Mouse (Mus musculus): ENCODE results near the gene Frmd4a.
A peak's percentile ranks its signal among the peaks of the same experiment; 100 is the strongest.

Frmd4a gene

DNA sequence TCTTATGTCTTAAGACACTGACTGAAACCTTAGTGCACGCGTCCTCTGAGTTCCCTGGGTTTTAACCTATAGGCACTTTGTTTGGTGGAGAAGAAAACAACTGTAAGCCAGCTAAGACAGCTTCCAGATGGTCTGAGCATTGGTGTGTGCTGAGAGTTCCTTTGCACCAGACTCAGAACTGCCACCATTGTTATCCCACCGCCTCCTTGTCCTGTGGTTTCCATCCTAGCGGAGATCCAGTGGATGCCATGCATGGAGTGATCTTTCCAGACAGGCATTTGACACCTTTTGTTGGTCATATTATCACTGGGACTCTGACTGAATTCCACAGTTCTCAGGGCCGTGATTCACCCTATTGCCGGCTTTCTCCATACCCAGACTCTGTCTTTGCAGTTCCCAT lies 205.8 kb downstream of the Frmd4a start:
- no peak for TF ChIP-seq GATA4 (IDR thresholded peaks at IDR 0.05; ENCODE audit: insufficient replicate concordance, low read length)

DNA sequence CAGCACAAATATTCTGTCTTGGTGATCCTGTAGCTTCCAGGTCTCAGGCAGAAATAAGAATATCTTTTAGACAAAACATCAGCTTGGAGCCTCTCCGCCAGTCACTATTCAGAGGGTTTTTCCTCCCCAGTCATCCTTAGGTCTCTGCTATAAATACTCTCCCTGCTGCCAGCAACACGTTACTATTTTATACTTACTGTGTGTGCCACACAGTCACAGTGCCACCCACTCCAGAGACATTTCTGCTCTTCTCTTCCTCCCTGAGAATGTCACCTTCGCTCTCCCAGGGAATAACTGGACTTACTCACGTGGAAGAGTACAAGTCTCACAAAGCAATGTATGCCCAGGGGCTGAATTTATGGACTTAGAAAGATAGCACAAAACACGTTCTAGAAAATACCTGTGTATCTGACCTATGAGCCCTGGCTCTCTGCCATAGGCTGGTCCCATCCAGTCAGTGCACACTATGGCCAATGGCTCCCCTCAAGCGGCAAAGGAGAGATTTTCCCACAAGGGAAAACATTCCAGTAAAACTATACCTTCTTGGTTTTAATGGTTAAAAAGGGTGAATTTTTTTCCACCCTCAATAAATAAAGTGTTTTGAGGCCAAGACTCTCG lies 209.5 kb downstream of the Frmd4a start:
- TF ChIP-seq GATA4 (IDR thresholded peaks at IDR 0.05; ENCODE audit: insufficient replicate concordance, low read length) = no peak

DNA sequence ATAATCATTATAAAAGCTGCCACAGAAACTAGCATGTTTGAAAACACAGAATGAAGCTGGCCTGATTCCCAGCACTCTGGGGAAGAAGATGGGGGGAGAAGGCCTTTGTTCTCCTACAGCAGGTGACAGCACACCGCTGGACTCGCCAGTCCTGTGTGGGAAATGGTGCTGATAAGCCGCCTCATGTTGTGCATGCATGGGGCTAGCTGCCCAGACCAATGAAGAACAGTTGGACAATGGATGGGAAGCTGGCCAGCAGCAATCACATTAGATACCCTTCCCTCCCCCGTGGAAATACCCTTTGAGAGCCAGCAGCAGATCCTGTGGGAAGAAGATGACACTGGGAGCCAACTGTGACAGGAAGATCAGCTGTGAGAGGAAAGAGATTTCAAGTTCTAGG lies 210.0 kb downstream of the Frmd4a start:
- peak; percentile 94; the same call in 1 of the 2 replicates for TF ChIP-seq GATA4 (IDR thresholded peaks at IDR 0.05; ENCODE audit: insufficient replicate concordance, low read length)

DNA sequence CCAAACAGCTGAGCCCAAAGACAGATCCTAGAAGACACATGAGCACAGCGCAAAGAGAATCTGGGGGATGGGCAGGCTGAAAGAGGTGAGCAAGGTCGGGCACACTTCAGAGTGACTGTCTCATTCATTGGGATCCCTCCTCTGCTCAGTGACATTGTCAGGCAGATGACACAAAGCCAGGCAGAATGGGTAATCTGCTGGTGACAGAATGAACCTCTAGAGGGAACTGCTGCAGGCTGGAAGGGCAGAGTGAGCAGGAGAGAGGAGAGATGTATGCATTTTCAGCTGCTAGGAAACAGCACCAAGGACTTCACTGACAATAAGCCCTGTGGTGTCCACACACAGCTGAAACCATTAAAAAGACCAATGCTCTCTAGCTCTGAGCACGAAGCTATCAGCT lies 211.0 kb downstream of the Frmd4a start:
- TF ChIP-seq GATA4 (IDR thresholded peaks at IDR 0.05; ENCODE audit: insufficient replicate concordance, low read length) = no peak

DNA sequence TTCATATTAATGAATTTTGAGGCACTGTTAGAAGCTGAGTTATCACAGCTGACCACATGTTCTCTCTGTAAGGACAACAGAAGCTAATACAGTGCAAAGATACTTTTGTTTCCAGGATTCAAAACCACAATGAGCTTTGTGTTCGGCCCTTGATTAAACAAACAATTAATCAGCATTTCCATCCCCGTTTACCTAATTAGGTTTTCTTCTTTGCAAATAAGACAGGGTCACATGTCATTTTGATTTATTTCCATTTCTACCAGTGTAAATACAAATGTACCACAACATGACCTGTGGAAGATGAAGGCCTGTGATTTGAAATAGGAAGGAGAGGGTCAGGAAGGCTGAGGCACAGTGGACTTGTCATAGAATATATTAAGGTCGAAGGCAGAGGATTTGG lies 214.8 kb downstream of the Frmd4a start:
- TF ChIP-seq GATA4 (IDR thresholded peaks at IDR 0.05; ENCODE audit: insufficient replicate concordance, low read length) = no peak

DNA sequence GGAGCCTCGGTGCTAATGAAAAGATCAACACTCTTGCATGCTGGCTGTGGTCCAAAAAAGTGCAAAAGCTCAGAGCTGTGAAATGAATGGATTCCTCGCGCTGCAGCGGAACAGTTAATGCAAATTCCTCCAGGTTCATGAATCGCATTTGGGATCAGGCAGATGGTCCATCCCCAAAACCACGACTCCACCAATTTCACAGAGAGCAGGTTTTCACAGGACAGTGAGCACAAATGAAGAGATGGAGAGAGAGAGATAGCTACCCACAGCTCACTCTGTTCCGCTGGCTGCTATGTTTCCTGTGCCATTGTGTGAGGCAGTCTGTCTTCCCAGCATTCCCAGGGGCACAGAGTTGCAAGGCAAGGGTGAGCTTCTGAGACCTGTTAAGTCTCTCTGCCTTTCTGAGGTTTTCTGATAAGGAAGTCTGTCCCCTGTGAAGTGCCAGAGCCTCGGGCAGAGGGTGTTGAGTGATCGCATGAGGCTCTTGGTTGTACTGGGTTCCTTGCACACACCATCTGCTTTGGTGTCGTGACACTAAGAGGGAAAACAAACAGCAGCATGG lies 215.3 kb downstream of the Frmd4a start:
- no peak for TF ChIP-seq GATA4 (IDR thresholded peaks at IDR 0.05; ENCODE audit: insufficient replicate concordance, low read length)

DNA sequence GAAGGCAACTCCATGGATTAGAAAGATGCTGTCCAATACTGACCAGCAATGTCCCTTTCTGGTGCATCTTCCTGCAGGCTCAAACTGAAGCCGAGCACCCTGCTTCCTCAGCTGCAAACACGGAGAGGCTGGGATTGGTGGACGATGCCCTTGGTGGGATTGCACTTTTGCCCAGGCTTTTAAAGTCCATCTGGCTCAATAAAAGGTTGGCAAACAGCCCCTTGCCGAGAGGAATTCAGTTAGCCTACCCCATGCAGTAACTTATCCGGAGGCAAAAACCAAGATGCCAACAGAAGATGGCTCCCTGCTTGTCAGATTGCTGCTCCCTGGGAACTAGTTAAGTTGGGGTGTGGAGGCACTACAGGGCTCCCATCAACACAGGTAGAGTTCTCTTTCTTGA lies 220.2 kb downstream of the Frmd4a start:
- no peak for TF ChIP-seq GATA4 (IDR thresholded peaks at IDR 0.05; ENCODE audit: insufficient replicate concordance, low read length)

DNA sequence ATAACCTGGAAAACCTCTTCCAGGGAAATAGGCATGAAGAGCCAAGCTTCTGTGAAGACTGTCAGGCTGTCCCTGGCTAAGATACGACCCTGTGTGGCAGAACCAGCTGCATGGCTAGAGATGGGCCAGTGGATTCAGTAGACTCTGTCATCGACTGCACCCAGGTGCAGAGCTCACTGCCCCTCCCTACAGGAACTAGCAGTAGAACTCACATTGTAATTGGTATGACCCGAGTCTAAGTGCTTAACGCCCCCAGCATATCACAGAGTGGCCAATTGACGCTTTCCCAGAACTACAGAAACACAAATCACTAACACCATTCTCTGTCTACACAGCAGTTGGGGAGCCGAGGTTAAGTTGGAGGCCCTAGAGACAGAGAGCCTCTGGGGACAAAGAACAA lies 232.2 kb downstream of the Frmd4a start:
- TF ChIP-seq GATA4 (IDR thresholded peaks at IDR 0.05; ENCODE audit: insufficient replicate concordance, low read length) = no peak

DNA sequence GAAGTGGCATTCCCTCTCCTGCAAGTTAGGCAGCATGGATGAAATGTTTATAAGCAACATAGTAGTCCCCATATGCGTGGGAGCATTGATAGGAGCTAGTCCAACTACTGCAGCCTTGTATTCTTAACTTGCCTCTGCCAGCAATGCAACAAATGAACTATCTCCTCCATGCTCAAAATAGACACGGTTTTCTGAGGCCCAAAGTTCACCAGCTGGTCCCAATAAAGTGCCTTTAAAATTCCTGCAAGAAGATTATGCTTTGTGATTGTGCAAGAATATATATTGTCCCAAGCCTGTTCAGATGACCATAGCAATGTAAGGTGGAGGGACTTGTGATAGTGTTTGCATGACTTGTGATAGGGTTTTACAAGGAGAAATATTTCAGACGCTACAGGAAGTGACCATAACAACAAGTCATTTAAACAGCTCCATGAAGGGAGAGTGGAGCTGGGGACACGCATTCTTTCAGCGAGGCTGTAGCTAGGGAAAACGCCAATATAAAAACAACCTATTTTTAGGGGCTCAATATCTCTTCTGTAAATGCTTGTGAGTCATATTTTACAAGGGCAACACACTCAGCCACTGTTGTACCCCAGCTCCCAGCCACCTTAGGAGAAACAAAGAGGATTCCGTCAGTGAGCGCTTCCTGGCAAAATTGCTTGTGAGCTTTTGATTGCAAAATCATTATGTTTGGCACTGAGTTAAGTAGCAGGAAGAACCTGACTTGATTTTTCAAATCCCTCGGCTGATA lies 235.2 kb downstream of the Frmd4a start:
- no peak for TF ChIP-seq GATA4 (IDR thresholded peaks at IDR 0.05; ENCODE audit: insufficient replicate concordance, low read length)

DNA sequence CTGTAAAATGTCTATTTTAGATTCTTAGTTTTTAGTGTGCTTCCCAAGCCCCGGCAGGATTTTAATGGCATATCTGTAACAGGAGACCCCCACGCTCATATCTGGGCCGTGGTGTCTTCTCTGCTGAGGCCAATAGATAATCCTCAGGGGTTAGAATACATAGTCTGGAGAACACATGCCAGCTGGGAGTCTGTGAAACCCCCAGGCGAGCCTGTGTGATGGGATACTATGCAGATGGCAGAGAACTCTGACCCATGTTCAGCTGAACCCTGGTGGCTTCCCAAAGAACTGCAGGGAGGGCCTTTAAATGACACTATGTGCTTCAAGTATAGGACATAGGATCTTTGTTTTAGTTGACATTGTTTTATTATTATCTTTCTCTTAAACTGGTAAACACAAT lies 235.8 kb downstream of the Frmd4a start:
- TF ChIP-seq GATA4 (IDR thresholded peaks at IDR 0.05; ENCODE audit: insufficient replicate concordance, low read length) = no peak

DNA sequence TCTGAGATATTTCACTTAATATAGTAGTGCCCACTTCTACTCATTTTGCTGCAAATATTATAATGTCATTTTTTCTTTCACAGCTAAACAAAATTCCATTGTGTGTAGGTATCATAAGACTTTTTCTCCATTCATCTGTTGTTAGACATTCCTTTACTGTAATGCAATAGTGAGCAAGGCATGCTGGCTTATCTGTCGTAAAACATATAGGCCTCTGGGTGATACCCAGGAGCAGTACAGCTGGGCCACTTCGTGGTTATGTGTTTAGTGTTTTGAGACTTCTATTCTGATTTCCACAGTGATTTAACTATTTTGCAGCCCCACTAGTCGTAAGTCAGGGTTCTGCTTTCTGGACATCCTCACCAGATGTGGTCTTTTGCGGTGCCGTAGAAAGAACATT lies 236.6 kb downstream of the Frmd4a start:
- no peak for TF ChIP-seq GATA4 (IDR thresholded peaks at IDR 0.05; ENCODE audit: insufficient replicate concordance, low read length)

DNA sequence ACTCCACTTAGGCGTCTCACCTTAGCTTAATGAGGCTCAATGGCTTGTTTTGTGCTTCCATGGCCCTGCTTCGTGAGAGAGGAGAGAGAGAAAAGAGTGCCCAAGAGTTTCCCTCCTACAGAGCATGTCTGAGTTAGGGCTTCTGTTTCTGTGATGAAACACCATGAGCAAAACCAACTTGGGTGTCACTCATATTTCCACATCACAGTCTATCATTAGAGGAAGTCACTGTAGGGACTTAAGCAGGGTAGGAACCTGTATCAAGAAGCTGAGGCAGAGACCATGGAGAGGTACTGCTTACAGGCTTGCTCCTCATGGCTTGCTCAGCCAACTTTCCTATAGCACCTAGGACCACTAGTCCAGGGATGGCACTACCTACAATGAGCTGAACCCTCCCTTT lies 238.7 kb downstream of the Frmd4a start:
- no peak for TF ChIP-seq GATA4 (IDR thresholded peaks at IDR 0.05; ENCODE audit: insufficient replicate concordance, low read length)

DNA sequence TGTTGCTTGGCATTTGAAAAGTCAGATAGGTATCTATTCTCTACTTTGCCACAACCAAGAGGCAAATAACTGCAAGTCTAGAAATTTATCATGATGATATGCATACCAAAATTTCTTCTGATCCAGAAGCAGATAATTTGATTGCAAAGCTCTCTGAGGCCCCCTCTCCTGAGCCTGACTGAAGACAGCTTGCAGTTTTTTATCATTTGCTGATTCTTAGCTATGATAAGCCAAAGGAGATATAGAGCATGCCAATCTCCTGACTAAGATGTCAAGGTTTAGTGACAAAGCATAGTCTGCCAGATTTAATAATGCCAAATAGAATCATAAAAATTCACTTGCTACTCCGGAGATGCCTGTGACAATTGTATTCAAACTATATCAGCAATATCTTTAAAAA lies 240.1 kb downstream of the Frmd4a start:
- TF ChIP-seq GATA4 (IDR thresholded peaks at IDR 0.05; ENCODE audit: insufficient replicate concordance, low read length) = no peak

DNA sequence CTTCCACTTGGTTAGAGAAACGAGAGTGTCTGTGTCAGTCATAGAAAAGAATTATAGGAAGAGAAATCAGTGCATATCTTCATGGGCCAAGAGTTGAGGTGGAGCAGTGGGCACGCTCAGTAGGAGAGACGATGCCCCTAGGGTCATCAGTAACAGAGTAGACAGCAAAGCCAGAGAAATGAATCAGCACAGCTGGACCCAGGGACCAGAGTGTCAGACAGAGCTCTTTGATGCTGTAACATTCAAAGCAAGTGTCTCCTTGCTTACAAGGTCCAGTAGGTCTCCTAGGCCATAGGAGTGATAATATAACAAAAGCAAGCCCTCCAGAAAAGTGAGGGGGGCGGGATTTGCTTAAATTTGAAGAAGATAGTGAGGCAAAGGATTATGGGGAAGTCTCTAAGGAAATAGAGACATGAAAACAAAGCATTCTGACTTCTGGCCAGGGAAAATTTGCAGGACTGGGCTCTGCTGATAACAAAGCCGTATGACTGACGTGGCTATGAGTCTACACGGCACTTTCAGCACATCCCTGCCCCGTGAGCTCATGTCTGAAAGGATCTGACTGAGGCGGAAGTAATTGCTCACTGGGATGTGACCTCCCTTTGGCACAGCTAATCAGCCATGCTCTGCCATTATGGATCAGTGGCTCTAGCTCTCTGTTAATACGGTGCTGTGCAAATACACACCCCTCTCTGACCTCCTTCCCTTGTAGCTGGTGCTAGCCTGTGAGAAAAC lies 243.0 kb downstream of the Frmd4a start:
- no peak for TF ChIP-seq GATA4 (IDR thresholded peaks at IDR 0.05; ENCODE audit: insufficient replicate concordance, low read length)

DNA sequence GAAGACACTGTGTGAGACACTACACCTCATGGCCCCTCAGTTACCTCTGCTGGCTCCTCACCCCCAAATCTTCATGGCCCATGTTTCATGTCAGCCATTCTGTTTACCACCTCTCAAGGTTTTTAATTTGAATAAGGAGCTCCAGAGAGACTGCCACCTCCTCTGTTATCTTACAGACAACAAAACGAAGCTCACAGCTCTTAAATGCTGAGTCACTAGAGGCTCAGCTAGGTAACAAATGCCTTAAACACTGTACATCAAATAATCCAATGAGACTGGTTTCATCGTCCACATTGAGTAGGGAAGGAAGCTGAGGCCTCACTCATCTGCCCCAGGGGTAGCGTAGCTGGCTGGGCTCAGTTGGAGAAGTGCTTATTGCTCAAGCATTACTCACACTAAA lies 245.2 kb downstream of the Frmd4a start:
- TF ChIP-seq GATA4 (IDR thresholded peaks at IDR 0.05; ENCODE audit: insufficient replicate concordance, low read length) = no peak

DNA sequence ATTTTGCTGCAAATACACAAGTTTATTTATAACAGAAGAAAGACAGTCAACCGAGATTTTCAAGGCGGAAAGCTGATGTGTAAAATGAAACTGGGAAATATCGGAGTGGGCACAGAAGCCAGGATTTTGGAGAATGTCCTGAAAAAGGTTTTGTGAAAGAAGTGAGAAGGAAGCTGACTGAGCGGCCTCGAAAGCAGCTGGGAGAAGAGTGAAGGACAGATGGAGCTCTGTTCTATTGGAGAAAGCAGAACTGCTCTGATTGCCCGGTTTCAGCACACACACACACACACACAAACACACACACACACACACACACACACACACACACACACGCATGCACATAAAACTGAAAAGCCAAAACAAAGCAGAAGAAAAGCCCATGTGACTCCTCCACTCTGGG lies 249.9 kb downstream of the Frmd4a start:
- no peak for TF ChIP-seq GATA4 (IDR thresholded peaks at IDR 0.05; ENCODE audit: insufficient replicate concordance, low read length)
